Mouse (Mus musculus) small intestine, adult 2 months (tissue): ENCODE results near the gene Arl15. TPM values are rescaled to one million over a fixed set of nuclear protein-coding genes. Genes with fewer than 3 reads are reported as not detected.

ENCODE experiments used
- H3K27ac ChIP-seq: fragments of 200-500 bp; 2 replicates; pipeline ENCODE4 v1.5.1; 2012; ENCODE audit warnings: low read depth, low read length, control low read depth, inconsistent platforms; ENCODE audit not compliant: insufficient read depth
- H3K27me3 ChIP-seq: fragments of 200-500 bp; 2 replicates; pipeline ENCODE4 v1.6.1; 2012; ENCODE audit warnings: mild to moderate bottlenecking, moderate library complexity, low read length, inconsistent platforms; ENCODE audit not compliant: control insufficient read depth, insufficient read depth
- H3K36me3 ChIP-seq: fragments of 200-500 bp; 2 replicates; pipeline ENCODE4 v1.6.1; 2012; ENCODE audit warnings: mild to moderate bottlenecking, low read length, control low read depth, inconsistent platforms; ENCODE audit not compliant: control insufficient read depth, insufficient read depth
- H3K4me1 ChIP-seq: fragments of 200-500 bp; 2 replicates; pipeline ENCODE4 v1.6.1; 2012; ENCODE audit warnings: low read length, inconsistent platforms, mixed read lengths; ENCODE audit not compliant: control insufficient read depth, insufficient read depth, insufficient read length
- H3K4me3 ChIP-seq: fragments of 200-500 bp; 2 replicates; pipeline ENCODE4 v1.5.1; 2012; ENCODE audit warnings: low read depth, mild to moderate bottlenecking, control low read depth, inconsistent platforms, low read length, moderate library complexity
- CTCF ChIP-seq: fragments of 200-500 bp; IDR thresholded peaks from 2 replicates; pipeline ENCODE4 v1.5.1; 2012; ENCODE audit warnings: low read depth, mild to moderate bottlenecking, control low read depth, inconsistent platforms, low read length, moderate library complexity, mixed read lengths; ENCODE audit not compliant: insufficient replicate concordance, insufficient read length; ENCODE audit errors: extremely low read depth
- POLR2A ChIP-seq: fragments of 200-500 bp; IDR thresholded peaks from 2 replicates; pipeline ENCODE4 v1.6.1; 2012; ENCODE audit warnings: low read depth, mild to moderate bottlenecking, control low read depth, inconsistent platforms, low read length, moderate library complexity
- WGBS: fragments of 180-500 bp; shearing (Covaris S2); methylation state at CpG from one replicate; pipeline ENCODE4 v1.1.7; 2018; 5-methylcytosine and 5-hydroxymethylcytosine counted together
- polyA plus RNA-seq: library from polyadenylated mRNA; depleted of rRNA; stranded (reverse); fragments of >200 nt; gene quantifications from 2 replicates; pipeline ENCODE4 v1.2.3, GENCODE M21; 2012

Gene Arl15
- polyA plus RNA-seq, 1 experiment: 2.0 TPM

DNA sequence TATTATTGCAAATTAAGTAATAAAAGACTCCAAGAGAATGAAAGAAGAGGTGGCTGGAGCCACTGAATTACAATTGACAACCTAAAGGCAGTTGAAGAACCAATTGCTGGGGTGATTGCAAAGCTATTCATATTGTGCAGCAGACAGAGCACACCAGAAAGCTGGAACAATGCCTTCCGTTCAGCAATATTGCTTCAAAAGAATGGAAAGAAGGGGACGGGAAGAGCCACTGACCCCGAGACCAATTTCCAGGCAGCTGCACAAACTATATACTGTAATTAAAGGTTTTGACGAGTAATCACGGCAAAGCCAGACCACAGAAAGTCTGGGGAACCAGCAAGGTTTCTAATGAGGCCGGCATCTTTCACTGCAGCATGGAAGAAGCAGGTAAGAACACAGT, 181.4 kb downstream of the Arl15 start:
- WGBS: 92% methylated on average over 6 of the region's 6 CpGs
- TF ChIP-seq POLR2A: no peak
- no peak for TF ChIP-seq CTCF
- Histone ChIP-seq H3K36me3 (no peaks in the 10 kb centered on the region), H3K27ac (no peak overlapping the region), H3K4me3 (no peak overlapping the region), H3K4me1 (no peaks in the 10 kb centered on the region), H3K27me3 (no peaks in the 10 kb centered on the region)

DNA sequence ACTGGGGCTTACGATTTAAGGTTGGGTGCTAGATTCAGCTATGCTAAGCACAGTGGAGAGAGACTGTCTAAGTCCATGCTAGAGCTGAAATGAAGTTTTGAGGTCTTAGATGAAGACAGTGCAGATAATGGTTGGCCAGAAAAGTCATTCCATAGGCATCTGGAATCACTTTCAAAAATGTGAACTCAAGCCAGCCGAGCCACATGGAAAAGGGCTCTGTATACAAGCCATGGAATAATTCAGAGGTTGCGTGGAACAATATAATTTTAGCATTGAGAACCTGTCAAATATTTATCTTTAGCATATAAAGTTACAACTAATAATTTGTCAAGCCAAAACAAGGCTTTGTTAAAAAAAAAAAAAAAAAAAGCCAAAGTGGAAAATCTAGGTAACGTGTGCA, 182.6 kb downstream of the Arl15 start:
- TF ChIP-seq CTCF: no peak
- no peak for TF ChIP-seq POLR2A
- no peaks in the 10 kb centered on the region for H3K36me3 ChIP-seq
- WGBS: 95% methylated on average over 4 of the region's 4 CpGs
- no peak overlapping the region for H3K4me3 ChIP-seq
- no peaks in the 10 kb centered on the region for H3K27me3 ChIP-seq
- no peak overlapping the region for H3K27ac ChIP-seq
- H3K4me1 ChIP-seq: no peaks in the 10 kb centered on the region

DNA sequence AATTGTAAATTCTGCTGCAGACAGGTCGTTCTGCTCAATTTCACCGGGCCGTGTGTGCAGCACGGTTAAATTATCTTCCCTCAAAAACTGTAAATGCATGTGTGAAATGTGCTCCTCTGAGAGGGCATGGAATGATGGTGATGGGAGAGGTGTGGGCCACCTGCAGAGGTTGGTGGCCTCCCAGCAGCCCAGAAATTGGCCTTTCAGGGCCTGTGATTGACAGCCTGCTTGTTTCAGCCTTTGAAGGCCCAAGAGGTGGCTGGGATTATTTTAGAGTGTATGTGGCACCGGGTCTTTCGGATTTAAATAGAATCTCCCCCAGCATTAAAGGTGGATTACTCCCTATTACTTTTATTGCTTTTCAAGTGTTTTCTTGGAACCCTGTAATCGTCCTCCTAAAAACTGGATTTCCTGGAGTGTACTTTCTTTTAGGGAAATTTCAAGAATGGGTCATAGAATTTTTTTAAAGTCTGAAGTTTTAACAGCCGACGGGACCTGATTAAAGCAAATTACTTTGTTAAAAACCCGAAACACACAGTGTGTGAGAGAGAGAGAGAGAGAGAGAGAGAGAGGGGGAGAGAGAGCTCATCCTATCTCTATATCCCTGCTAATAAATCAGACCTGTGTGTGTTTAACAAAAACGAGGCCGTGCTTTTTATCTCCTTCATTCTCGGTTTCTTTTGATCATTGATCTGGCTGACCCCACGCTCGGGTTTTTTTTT, 186.6 kb downstream of the Arl15 start:
- Histone ChIP-seq H3K4me1 (no peaks in the 10 kb centered on the region), H3K36me3 (no peaks in the 10 kb centered on the region), H3K27me3 (no peaks in the 10 kb centered on the region), H3K27ac (no peak overlapping the region), H3K4me3 (no peak overlapping the region)
- 63% methylated on average over 15 of the region's 15 CpGs for WGBS
- TF ChIP-seq POLR2A: no peak
- TF ChIP-seq CTCF: no peak

DNA sequence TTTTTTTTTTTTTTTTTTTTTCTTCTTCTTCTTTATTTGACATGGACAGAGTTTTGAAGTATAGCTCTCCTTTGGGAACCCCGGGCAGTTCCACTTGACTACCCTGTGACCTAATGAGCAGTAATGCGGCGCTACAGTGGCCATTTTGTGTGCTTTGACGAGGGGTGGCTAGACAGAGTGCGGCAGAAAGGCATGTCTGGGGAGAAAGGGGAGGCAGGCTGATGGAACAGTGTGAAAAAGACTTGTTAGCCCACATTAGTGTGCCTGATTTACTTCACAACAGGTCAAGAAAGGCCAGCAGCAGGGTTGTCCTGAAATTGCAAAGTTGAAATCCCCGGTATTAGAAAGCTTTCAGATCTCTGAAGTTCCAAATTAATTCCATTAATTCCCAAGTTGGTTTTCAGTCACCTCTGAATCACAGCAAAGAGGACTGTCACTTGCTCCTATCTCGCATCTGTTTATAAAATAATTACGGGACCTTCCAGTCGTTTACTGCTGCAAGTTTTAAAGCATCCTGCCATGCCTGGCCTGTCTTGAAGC, 187.2 kb downstream of the Arl15 start:
- H3K27me3 ChIP-seq: no peaks in the 10 kb centered on the region
- H3K4me3 ChIP-seq: no peak overlapping the region
- H3K36me3 ChIP-seq: no peaks in the 10 kb centered on the region
- TF ChIP-seq POLR2A (no peak), CTCF (no peak)
- H3K27ac ChIP-seq: no peak overlapping the region
- no peaks in the 10 kb centered on the region for H3K4me1 ChIP-seq
- 85% methylated on average over 9 of the region's 9 CpGs for WGBS

DNA sequence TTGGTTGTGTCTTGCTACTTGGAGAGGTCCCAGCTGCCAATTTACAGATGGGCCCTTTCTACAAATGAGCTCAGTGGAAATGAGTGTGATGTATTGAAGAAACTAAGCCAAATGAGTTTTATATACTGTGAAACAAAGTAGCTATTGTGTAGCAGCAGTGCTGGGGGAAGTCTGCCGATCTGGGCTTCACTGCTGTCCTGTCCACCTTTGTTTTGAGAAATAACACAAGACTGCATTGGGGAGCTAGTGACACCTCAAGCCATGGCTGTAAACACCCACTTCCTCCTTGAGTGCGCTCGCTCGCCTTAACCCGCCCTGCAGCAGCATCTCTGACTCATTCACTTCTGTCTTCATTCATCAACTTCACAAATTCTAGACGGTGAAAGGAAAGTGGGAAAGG, 189.3 kb downstream of the Arl15 start:
- Histone ChIP-seq H3K27ac (no peak overlapping the region), H3K36me3 (no peaks in the 10 kb centered on the region), H3K4me3 (no peak overlapping the region), H3K27me3 (no peaks in the 10 kb centered on the region), H3K4me1 (no peaks in the 10 kb centered on the region)
- no peak for TF ChIP-seq POLR2A
- 68% methylated on average over 6 of the region's 6 CpGs for WGBS

DNA sequence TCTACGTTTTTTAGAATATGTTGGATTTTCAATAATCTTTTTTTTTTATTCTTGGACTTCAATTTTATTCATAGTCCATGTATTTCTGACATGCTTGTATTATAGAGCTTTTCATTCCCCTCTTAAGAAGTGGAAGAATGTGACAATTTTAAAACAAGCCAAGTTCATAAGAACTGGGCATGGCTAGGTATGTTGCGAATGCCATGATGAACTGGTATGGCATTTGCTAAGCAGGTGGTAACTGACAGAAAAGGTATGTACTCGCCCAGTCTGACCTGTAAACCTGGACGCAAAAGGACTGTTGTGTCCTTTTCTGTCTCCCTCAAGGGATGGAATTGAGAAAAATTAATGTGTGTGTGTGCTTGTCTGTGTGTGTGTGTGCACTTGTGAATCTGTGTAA, 190.2 kb downstream of the Arl15 start:
- Histone ChIP-seq H3K27ac (no peak overlapping the region), H3K4me1 (no peaks in the 10 kb centered on the region), H3K4me3 (no peak overlapping the region), H3K36me3 (no peaks in the 10 kb centered on the region), H3K27me3 (no peaks in the 10 kb centered on the region)
- no peak for TF ChIP-seq CTCF
- no peak for TF ChIP-seq POLR2A
- WGBS: 94% methylated on average over 4 of the region's 4 CpGs

DNA sequence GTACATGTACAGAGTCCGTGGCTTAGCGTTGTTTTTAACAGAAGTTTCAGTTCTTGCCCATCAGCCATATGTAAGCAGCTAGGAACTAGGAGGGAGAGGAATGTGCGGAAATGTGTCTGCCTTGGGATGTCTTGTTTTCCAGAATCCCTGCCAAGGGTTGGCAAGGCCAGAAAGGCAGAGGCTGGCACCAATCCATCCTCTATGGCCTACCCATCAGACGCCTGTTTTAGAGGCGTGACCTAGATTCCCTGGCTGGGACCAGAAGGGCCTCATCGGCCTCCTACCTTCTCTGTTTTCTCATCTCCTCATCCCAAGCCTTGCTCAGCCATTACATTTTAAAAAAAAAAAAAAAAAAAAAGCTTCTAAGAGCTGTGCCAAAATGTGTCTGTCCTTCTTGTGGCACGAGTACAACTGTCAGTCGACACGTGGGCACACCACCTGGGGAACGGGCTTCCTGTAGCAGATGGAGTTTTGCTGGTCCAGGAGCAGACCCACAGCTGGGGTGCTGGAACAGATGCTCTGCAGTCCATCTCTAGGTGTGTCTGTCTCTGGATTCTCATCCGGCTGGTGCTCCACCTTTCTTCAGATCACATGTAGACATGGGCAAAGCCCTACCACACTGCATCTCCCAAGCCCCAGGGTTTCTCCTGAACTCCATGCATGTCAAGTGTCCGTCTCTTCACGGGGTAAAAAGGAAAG, 192.7 kb downstream of the Arl15 start:
- Histone ChIP-seq H3K36me3 (no peaks in the 10 kb centered on the region), H3K4me3 (no peak overlapping the region), H3K27ac (no peak overlapping the region), H3K4me1 (no peaks in the 10 kb centered on the region), H3K27me3 (no peaks in the 10 kb centered on the region)
- TF ChIP-seq POLR2A: no peak
- 84% methylated on average over 13 of the region's 13 CpGs for WGBS
